Mouse (Mus musculus) myocyte (in vitro differentiated cells): ENCODE data around the gene Asna1. TPM values are rescaled to one million over a fixed set of nuclear protein-coding genes. Genes with fewer than 3 reads are reported as not detected.

Source experiments
- H3K27me3 ChIP-seq: one replicate; pipeline ENCODE4 v1.6.1; 2011; ENCODE audit not compliant: control insufficient read depth, insufficient read depth, insufficient read length
- H3K36me3 ChIP-seq: one replicate; pipeline ENCODE4 v1.6.1; 2011; ENCODE audit not compliant: control insufficient read depth, insufficient read depth
- H3K4me2 ChIP-seq: one replicate; pipeline ENCODE4 v1.6.1; 2011; ENCODE audit warnings: low read depth, control low read depth
- H3K4me3 ChIP-seq: one replicate; pipeline ENCODE4 v1.5.1; 2011; ENCODE audit warnings: mild to moderate bottlenecking, control low read depth, moderate library complexity
- H3K79me2 ChIP-seq: one replicate; pipeline ENCODE4 v1.6.1; 2011; ENCODE audit not compliant: control insufficient read depth, insufficient read depth
- H3ac ChIP-seq: one replicate; pipeline ENCODE4 v1.6.1; 2011; ENCODE audit not compliant: control insufficient read depth, insufficient read length
- CEBPB ChIP-seq: IDR thresholded peaks from 2 replicates; pipeline ENCODE4 v1.6.1; 2011; ENCODE audit warnings: mild to moderate bottlenecking, moderate library complexity; ENCODE audit not compliant: poor library complexity, insufficient read depth, severe bottlenecking
- E2F4 ChIP-seq: IDR thresholded peaks from one replicate; pipeline ENCODE4 v1.6.1; 2011; ENCODE audit warnings: mild to moderate bottlenecking, control low read depth, moderate library complexity; ENCODE audit not compliant: insufficient read depth
- MAX ChIP-seq: IDR thresholded peaks from one replicate; pipeline ENCODE4 v1.6.1; 2011; ENCODE audit warnings: low read depth, mild to moderate bottlenecking, control low read depth
- MYOD1 ChIP-seq, 3 experiments: IDR thresholded peaks; one replicate each; pipeline ENCODE4 v1.6.1; 2011; ENCODE audit warnings: control low read depth in 2 of 3, low read depth in 2 of 3, mild to moderate bottlenecking in 2 of 3, moderate library complexity in 1 of 3; ENCODE audit not compliant: insufficient read length in 2 of 3, control insufficient read depth in 1 of 3
- MYOG ChIP-seq, 3 experiments: IDR thresholded peaks; one replicate each; pipeline ENCODE4 v1.6.1; 2011; ENCODE audit warnings: control low read depth in 2 of 3, low read depth in 2 of 3, mild to moderate bottlenecking in 2 of 3; ENCODE audit not compliant: insufficient read length in 2 of 3, control insufficient read depth in 1 of 3, insufficient read depth in 1 of 3
- POLR2A ChIP-seq: IDR thresholded peaks from one replicate; pipeline ENCODE4 v1.6.1; 2011; ENCODE audit warnings: low read depth, mild to moderate bottlenecking, control low read depth, moderate library complexity; ENCODE audit not compliant: insufficient read length
- POLR2AphosphoS2 ChIP-seq: IDR thresholded peaks from one replicate; pipeline ENCODE4 v1.6.1; 2011; ENCODE audit warnings: low read depth, control low read depth; ENCODE audit not compliant: insufficient read length
- REST ChIP-seq: IDR thresholded peaks from one replicate; pipeline ENCODE4 v1.6.1; 2011; ENCODE audit warnings: mild to moderate bottlenecking, control low read depth, moderate library complexity; ENCODE audit not compliant: insufficient read depth, insufficient read length
- SRF ChIP-seq: IDR thresholded peaks from one replicate; pipeline ENCODE4 v1.6.1; 2011; ENCODE audit warnings: low read depth; ENCODE audit not compliant: control insufficient read depth, insufficient read length
- TCF12 ChIP-seq: IDR thresholded peaks from one replicate; pipeline ENCODE4 v1.6.1; 2011; ENCODE audit warnings: mild to moderate bottlenecking, control low read depth; ENCODE audit not compliant: poor library complexity, insufficient read depth, severe bottlenecking
- TCF3 ChIP-seq: IDR thresholded peaks from one replicate; pipeline ENCODE4 v1.6.1; 2011; ENCODE audit warnings: low read depth, control low read depth; ENCODE audit not compliant: insufficient read length
- USF1 ChIP-seq: IDR thresholded peaks from one replicate; pipeline ENCODE4 v1.6.1; 2011; ENCODE audit warnings: low read depth, mild to moderate bottlenecking, control low read depth, moderate library complexity
- polyA plus RNA-seq: library from polyadenylated mRNA; unstranded; fragments of >200 nt; fragmentation: generic; extraction: Trizol; gene quantifications from one replicate; pipeline ENCODE4 v1.2.1, GENCODE M21; 2012; ENCODE audit warnings: missing spikeins

The Asna1 gene
- polyA plus RNA-seq, 1 experiment: 204 TPM

- Histone ChIP-seq H3K4me3 (no peak overlapping the region), H3K27me3 (peaks cover 5% of the 10 kb centered on the region), H3K36me3 (peaks cover 3% of the 10 kb centered on the region), H3K79me2 (peaks cover 8% of the 10 kb centered on the region), H3K4me2 (no peak overlapping the region), H3ac (no peak overlapping the region)
- TF ChIP-seq SRF: no peak
- no peak for TF ChIP-seq TCF12
- no peak for TF ChIP-seq E2F4
- TF ChIP-seq TCF3: no peak
- no peak for TF ChIP-seq POLR2A
- TF ChIP-seq MAX: no peak
- TF ChIP-seq MYOG (IDR thresholded peaks at IDR 0.05; ENCODE audit: control insufficient read depth in 1 of 3, insufficient read depth in 1 of 3, insufficient read length in 2 of 3, low read depth in 2 of 3): no peak
- TF ChIP-seq CEBPB: no peak
Observed at GRCm38 (mm10) chr8:85017209-85017608, 7.9 kb downstream of the Asna1 start.

- no peak overlapping the region for H3ac ChIP-seq
- H3K79me2 ChIP-seq: peaks cover 3% of the 10 kb centered on the region
- H3K27me3 ChIP-seq: peaks cover 5% of the 10 kb centered on the region
- peaks cover 3% of the 10 kb centered on the region for H3K36me3 ChIP-seq
- no peak overlapping the region for H3K4me2 ChIP-seq
- TF ChIP-seq E2F4 (no peak), POLR2AphosphoS2 (peak; percentile 36)
- H3K4me3 ChIP-seq: no peak overlapping the region
Observed at GRCm38 (mm10) chr8:85016724-85017123, 8.4 kb downstream of the Asna1 start.

GRCm38 (mm10) chr8:85014431-85014830, 10.7 kb downstream of the Asna1 start, which contains the start of gene Best2:
Gene Best2 (minus strand): TSS chr8:85014531.
- H3K4me3 ChIP-seq: no peak within 1 kb of the TSS

GRCm38 (mm10) chr8:85013230-85013840, 11.7 kb downstream of the Asna1 start:
- no peak overlapping the region for H3ac ChIP-seq
- no peak for TF ChIP-seq REST
- TF ChIP-seq POLR2A: no peak
- no peak for TF ChIP-seq TCF3
- TF ChIP-seq SRF: no peak
- peak in 1 of 3 experiments; percentile 16 for TF ChIP-seq MYOG (IDR thresholded peaks at IDR 0.05; ENCODE audit: control insufficient read depth in 1 of 3, insufficient read depth in 1 of 3, insufficient read length in 2 of 3, low read depth in 2 of 3)
- TF ChIP-seq MAX: no peak
- H3K4me3 ChIP-seq: no peak overlapping the region
- no peaks in the 10 kb centered on the region for H3K79me2 ChIP-seq
- H3K4me2 ChIP-seq: peak overlapping the region; percentile 38
- no peaks in the 10 kb centered on the region for H3K36me3 ChIP-seq
- peaks cover 14% of the 10 kb centered on the region for H3K27me3 ChIP-seq

More at GRCm38 (mm10) chr8:85014431-85014830, 10.7 kb downstream of the Asna1 start, which contains the start of gene Best2:
- Histone ChIP-seq H3K36me3 (peaks cover 3% of the 10 kb centered on the region), H3K27me3 (peaks cover 14% of the 10 kb centered on the region), H3K4me2 (peak within 1 kb of the TSS; percentile 38), H3K79me2 (no peaks in the 10 kb centered on the region), H3ac (no peak within 1 kb of the TSS)
- TF ChIP-seq USF1 (no peak), TCF3 (no peak), CEBPB (no peak), TCF12 (no peak), POLR2AphosphoS2 (no peak)

- Histone ChIP-seq H3ac (no peak overlapping the region), H3K4me2 (no peak overlapping the region), H3K27me3 (peaks cover 14% of the 10 kb centered on the region)
Observed at GRCm38 (mm10) chr8:85011242-85011641, 13.8 kb downstream of the Asna1 start.

GRCm38 (mm10) chr8:85007686-85008085, 17.4 kb downstream of the Asna1 start:
- Histone ChIP-seq H3K4me3 (no peak overlapping the region), H3K79me2 (no peaks in the 10 kb centered on the region), H3ac (no peak overlapping the region), H3K36me3 (no peaks in the 10 kb centered on the region), H3K27me3 (peaks cover 9% of the 10 kb centered on the region), H3K4me2 (no peak overlapping the region)
- no peak for TF ChIP-seq TCF3
- no peak for TF ChIP-seq POLR2A
- no peak for TF ChIP-seq TCF12
- TF ChIP-seq E2F4: no peak
- TF ChIP-seq SRF: no peak
- TF ChIP-seq POLR2AphosphoS2: no peak
- no peak for TF ChIP-seq REST
- no peak for TF ChIP-seq MYOD1 (IDR thresholded peaks at IDR 0.05; ENCODE audit: control insufficient read depth in 1 of 3, insufficient read length in 2 of 3, low read depth in 2 of 3)
- no peak for TF ChIP-seq MAX

More at GRCm38 (mm10) chr8:85011242-85011641, 13.8 kb downstream of the Asna1 start:
- no peaks in the 10 kb centered on the region for H3K36me3 ChIP-seq
- H3K79me2 ChIP-seq: no peaks in the 10 kb centered on the region
- TF ChIP-seq USF1: no peak
- no peak for TF ChIP-seq E2F4
- no peak for TF ChIP-seq MYOD1 (IDR thresholded peaks at IDR 0.05; ENCODE audit: control insufficient read depth in 1 of 3, insufficient read length in 2 of 3, low read depth in 2 of 3)
- no peak for TF ChIP-seq CEBPB
- no peak for TF ChIP-seq REST
- no peak for TF ChIP-seq MYOG (IDR thresholded peaks at IDR 0.05; ENCODE audit: control insufficient read depth in 1 of 3, insufficient read depth in 1 of 3, insufficient read length in 2 of 3, low read depth in 2 of 3)
- no peak for TF ChIP-seq MAX
- TF ChIP-seq TCF3: no peak
- no peak overlapping the region for H3K4me3 ChIP-seq
